Mouse (Mus musculus): ENCODE results near the gene Pdlim5.

DNA sequence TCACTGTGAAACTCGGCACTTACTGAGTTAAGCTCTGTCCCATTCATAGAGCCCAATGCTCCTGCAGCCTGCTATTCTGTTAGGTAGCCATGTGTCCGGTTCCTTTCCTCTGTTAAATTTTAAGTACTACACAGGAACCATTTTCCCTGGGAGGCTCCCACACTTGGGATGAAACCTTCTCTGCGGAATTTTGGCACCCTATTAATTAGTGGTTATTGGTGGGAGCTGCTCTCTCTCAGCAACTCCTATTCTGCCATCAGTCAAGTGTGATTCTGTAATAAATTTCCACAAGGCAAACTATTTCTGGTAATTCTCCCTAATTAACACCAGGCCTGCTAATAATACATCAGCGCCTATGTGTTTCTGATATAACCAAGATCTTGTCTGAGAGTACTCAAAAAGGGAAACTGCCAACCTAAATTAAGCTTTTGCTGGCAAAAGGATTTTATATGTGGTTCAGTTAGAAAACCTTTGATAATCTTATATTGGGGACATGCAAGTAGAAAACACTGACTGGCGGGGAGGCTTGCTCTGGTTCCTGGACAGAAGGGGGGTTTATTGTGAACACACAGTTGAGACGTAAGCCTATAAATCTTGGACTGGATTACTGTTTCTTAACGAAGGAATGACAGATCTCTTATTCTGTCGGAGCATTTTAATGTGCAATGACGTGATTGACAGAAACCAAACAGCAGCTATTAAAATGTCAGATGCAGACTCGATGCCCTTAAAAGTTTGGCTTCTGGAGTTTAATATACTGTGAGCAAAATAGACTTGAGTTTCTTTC, 157.0 kb downstream of the Pdlim5 start:
- no peak for TF ChIP-seq POLR2A (IDR thresholded peaks at IDR 0.05; ENCODE audit: control insufficient read depth, low read depth, low read length)
- no peak for TF ChIP-seq CTCF (IDR thresholded peaks at IDR 0.05; ENCODE audit: control insufficient read depth, insufficient read depth, insufficient replicate concordance, low read depth, low read length)

Data from testis, adult 2 months (tissue).